Mouse (Mus musculus) left cerebral cortex, postnatal 25 days (tissue): Measurements from ENCODE around the gene Ecsit. TPM values are rescaled to one million over a fixed set of nuclear protein-coding genes. Genes with fewer than 3 reads are reported as not detected.
A peak's percentile ranks its signal among the peaks of the same experiment; 100 is the strongest.
"Not testable (repeated sequence)": the region's sequence is repeated elsewhere in the genome, so short reads cannot be mapped to it uniquely, and the experiment has no call there.

Experiments
- DNase-seq, 2 experiments: peaks; one replicate each; pipeline ENCODE4 v3.0.0; 2022; ENCODE audit warnings: low spot score in 2 of 2, mixed read lengths in 1 of 2
- intact Hi-C: fragments of 180-260 bp; cut with DNase I; formaldehyde crosslinking; loops from one replicate; pipeline ENCODE4 v1.15.1; 2025
- total RNA-seq, 2 experiments: library from RNA; stranded (reverse); gene quantifications; 2 replicates each; pipeline ENCODE4 v1.2.3; 2021

Gene Ecsit
- total RNA-seq, 2 experiments from 2014 or later = 40.5 to 45.2 TPM

DNA sequence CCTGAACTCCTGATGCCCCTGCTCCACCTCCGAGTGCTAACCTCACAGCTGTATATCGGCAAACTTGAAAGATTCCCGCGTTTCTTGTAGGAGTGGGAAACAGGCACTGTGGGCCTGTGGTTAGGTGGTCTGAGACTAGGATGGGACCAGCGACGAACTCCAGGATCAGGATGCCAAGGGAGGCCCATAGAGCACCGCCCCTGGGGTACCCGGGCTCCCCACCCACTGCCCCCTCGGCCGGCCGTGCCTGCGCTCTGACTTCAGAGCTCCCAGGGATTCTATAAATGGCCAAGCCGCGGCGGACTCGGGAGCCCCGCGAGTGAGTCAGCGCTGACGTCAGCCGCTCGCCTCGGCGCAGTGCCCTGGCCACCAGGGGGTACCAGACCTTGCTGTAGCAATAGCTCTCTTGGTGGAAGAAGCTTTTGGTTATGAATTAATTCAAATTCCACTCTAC lies 10.6 kb upstream of the Ecsit start:
- intact Hi-C loops = no loop called here

DNA sequence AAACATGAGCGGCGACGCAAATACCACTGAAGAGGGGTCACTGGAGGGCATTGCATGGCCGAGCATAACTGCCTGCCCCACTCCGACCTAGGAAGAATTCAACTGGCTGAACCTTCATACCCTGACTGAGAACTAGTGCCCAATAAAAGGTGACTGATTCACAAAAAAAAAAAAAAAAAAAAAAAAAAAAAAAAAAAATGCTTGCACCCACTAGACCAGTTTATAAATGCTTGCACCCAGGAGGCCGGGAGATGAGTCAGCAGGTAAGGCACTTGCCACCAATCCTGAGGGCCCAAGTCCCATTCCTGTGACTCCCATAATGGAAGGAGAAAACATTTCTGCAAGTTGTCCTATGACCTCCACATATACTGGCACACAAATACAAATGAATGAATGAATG lies 7.5 kb upstream of the Ecsit start:
- no peak for DNase-seq
- intact Hi-C loops = no loop called here

More for the DNA sequence above, 10.6 kb upstream of the Ecsit start:
- peak; percentile 75 to 78 for DNase-seq

DNA sequence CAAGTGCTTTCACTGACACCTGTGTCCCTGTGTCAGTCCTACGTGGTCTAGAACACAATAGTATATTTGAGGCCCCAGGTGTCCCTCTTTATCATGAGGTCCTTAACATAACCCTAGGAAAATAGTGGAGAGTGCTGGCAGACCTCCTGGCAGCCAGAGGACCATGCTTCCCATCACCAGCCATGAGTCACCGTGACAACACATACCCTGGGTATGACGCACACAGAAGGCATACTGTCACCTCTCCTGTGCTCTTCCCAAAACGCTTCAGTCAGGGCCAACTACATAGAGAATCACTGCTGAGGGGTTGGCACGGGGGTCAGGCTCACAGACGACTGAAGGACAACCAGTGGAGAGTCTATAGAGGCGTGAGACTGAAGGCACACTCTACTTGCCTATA lies 4.7 kb upstream of the Ecsit start:
- DNase-seq = no peak
- intact Hi-C loops = no loop called here

DNA sequence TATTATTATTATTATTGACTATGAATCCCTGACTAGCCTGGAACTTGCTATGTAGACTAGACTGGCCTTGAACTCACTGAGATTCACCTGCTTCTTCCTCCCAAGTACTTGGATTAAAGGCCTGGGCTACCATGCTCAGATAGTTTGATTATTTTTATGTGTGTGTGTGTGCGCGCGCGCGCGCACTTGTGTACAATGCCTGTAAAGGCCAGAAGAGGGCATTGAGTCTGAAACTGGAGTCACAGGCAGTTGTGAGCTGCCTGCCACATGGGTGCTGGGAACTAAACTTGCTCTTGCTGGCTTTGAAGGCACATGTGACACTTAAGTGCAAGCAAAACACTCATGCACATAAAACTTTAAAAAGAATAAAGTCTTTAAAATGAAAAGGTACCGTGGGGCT lies 4.0 kb upstream of the Ecsit start:
- DNase-seq = no peak
- intact Hi-C loops = no loop called here

DNA sequence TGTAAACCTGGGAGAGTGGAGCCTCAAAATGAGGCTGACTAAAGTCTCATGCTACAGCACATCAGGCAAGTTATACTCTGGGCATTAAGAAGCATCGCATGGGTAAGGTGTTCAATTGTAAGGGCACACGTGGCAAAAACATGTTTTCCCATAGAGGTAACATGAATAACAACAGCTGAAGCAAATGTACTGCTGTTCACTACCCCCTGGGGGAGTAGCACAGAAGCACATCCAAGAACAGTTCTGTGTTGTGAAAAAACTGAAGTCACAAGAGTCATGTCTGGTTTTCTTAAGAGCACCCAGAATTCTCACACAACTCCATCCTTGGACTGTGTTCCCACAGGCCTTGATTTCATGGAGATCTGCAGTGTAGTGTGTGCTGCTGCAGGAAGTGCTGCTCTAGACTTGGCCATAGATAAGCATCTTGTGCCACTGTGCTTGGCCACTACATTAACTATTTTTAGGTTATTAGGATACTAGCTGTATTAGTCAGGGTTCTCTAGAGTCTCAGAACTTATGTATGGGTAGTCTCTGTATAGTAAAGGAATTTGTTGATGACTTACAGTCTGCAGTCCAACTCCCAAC lies 1.9 kb upstream of the Ecsit start:
- no peak for DNase-seq
- intact Hi-C loops = no loop called here

DNA sequence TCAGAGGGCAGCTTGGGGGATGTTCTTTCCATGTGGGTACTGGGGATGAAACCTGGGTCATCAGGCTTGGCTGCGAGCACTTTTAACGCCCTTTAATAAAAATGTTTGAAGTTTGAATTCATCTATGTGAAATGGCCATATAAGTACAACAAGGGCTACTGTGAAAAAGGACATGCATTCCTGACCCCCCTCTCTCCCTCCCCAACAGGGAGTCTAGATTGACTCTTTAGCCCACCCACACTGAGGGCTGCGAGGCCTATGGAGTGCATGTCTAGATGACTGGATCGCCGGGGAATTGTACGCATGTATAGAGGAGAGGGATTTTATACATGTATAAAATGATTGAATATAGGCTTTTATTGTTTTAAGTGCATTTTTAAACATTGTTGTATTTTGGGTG lies 774 bp upstream of the Ecsit start:
- intact Hi-C loops = no loop called here
- DNase-seq = no peak

DNA sequence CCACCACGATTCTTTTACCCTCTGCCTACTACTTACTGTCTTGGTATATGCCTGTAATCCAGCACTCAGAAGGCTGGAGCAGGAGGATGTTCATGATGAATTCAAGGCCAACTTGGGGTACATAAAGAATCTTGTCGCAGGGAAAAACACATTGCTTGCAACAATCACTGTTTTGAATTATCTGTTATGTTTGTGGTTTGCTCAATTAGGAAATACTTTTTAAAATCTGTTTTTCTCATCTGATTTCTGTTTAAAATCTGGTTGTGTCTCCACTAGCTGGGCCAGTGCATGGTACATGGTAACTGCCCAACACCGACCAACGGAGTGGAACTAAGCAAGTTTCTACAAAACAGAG lies 594 bp downstream of the Ecsit start:
- intact Hi-C loops = loop anchor here (2.0 kb wide), 1 partner anchor 14 kb away; the partner anchor contains the start of genes Gm49318 and Zfp653
- no peak for DNase-seq

DNA sequence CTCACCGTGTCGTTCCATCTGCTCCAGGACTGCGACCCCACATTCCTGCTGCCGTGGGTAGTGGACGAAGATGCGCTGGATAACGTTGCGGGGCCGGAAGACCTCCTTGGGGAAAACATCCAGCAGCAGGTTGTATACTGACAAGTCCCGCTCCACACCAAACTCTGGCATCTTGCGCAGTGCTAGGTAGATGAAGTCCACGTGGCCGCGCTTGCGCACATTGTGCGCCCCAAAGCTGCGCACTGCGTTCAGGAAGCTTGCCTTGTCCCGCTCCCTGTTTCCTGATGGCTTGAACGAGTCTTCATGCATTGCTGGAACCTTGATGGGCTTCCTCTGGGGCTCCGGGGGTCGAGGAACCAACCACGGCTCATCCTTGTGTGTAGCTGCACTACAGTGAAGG lies 9.0 kb downstream of the Ecsit start:
- no peak for DNase-seq
- intact Hi-C loops = no loop called here

DNA sequence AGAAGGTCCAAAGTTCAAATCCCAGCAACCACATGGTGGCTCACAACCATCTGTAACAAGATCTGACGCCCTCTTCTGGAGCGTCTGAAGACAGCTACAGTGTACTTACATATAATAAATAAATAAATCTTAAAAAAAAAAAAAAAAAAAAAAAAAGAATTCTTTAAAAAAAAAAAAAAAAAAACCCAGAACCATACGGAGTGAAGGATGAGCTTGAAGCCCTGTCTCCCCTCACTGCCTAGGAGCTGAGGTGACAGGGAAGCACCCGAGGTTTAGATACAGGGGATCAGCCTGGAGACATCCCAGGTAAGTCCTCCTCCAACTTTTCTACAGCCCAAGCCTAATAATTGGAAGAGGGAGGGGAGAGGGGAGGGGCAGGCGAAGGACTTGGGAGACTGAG lies 9.5 kb downstream of the Ecsit start:
- DNase-seq, intact Hi-C loops: not testable (repeated sequence)

DNA sequence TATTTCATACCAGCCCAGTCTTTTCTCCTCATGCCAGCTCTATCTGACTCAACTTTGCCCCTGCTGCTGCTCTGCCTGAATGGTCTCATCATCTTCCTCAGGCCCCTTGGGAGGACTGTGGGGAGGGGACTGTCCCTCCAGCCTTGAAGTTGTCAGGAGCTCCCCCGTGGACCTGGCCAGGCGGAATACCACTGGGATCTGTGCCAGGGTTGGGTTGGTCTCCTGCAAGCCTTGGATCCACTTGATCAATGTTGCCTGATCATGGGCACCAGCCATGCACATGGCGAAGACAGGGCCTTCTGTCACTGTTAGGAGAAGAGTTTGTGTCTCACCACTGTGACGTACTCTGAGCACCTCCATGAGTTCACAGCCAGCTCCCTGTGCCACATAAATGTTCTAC lies 13.0 kb downstream of the Ecsit start:
- DNase-seq = no peak
- intact Hi-C loops = no loop called here

DNA sequence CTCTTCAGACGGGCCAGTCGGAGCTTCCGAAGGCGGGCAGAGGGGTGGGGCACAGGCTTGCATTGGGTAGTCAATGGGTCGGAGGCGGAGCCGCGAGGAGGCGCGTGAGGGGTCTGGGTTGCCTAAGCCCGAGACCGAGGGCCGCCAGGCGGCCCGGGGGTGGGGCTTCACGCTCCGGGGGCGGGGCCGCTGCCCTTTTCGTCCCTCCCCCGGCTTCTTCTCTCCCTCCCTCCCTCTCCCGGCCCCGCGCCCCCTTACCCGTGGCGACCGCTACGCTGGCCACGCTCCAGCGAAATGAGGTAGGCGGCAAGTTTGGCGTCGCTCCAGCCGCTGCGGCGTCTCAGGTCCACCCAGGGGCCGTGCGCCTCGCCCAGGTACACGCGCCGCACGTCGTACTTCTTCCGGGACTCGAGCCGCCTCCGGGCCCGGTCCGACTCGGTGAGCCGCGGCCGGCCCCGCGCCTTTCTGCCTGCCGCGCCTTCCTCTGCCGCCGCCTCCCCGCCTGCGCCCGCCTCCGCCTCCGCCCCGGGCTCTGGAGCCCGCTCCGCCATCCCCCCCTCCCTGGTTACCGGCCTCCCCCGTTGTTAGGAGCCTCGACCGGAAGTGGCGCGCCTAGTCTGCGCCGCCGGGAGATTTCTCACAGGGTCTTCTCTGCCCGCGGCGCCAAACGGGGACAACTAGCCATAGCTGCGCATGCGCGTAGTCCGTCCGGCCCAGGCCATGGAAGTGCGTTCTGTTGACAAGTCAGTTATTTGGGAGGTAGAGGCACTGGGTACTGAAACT lies 14.3 kb downstream of the Ecsit start, which contains the start of the genes Gm49318 and Zfp653:
Gene Gm49318, minus strand, starts transcription at position 469 of the 783 bp plus-strand sequence.
Gene Zfp653, minus strand, starts transcription at position 586 of the 783 bp plus-strand sequence.
- intact Hi-C loops = loop anchor here (2.0 kb wide), 1 partner anchor 14 kb away; the partner anchor contains the start of gene Ecsit
- peak; percentile 98 for DNase-seq

DNA sequence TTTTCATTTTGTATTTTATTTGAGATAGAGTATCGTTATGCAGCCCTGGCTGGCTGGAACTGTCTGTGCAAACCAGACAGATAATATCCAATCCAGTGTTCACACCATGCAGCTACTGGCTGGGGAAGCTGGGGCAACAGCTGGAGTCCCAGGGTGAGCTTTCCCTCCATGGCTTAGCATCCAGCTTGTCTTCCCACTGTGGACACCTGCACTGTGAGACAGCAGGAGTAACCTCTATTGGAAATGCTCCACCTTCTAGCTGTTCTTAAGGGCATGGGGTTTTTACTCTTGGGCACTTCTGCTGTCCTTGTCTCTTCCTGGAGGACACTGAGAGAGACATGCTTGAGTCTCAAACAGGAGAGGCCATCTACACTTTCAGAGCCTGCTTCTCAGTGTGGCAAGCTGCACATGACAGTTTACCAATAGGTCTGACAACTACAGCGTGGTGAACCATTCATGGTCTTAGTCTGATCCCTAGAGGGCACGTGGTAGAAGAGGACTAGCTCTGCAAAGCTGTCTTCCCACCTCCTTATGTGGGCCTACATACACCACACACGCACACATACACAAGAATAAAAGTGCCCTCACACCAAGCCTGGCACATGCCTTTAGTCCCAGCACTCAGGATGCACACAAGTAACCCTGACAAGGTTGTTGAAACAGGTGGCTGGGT lies 15.2 kb downstream of the Ecsit start:
- intact Hi-C loops = loop anchor here (2.0 kb wide), 1 partner anchor 15 kb away; the partner anchor contains the start of gene Ecsit
- no peak for DNase-seq

DNA sequence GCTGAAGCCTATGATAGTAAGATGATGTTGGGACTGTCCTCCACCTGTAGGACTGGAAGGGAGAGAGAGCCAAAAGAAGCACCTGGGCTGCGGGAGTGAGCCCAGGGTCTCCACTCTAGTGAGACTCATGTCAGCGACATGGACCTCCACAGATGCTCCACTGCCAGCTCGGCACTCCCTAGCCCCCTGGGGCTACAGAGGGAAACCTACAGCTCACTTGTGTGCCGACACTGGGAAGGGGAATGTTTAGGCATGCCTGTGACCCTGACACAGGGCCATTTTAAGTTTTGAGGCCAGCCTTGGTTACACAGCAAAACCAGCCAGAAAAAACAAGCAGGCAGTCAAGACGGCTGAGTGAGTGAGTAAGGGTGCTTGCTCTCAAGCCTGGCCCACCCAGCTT lies 18.0 kb downstream of the Ecsit start:
- intact Hi-C loops = loop anchor here (2.0 kb wide), 1 partner anchor 76 kb away; no protein-coding TSS in a partner anchor
- no peak for DNase-seq

DNA sequence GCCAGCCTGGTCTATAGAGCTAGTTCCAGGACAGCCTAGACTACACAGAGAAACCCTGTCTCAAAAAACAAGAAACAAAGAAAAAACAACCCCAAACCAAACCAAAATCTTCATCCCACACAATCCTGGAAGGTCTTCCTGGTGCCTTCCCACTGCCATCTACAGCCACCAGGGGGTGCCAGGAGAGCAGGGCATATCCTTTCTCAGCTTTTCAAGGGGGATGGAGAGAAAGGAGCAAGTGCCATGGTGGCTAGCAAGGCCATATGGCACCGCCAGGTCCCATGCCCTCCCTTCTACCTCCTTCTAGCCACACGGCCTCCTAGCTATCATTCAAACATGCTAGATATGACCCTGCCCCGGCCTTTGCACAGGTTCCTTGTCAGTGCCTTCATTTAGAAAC lies 18.8 kb downstream of the Ecsit start:
- intact Hi-C loops = loop anchor here (2.0 kb wide), 1 partner anchor 76 kb away; no protein-coding TSS in a partner anchor
- DNase-seq = peak in 1 of 2 experiments; percentile 42

DNA sequence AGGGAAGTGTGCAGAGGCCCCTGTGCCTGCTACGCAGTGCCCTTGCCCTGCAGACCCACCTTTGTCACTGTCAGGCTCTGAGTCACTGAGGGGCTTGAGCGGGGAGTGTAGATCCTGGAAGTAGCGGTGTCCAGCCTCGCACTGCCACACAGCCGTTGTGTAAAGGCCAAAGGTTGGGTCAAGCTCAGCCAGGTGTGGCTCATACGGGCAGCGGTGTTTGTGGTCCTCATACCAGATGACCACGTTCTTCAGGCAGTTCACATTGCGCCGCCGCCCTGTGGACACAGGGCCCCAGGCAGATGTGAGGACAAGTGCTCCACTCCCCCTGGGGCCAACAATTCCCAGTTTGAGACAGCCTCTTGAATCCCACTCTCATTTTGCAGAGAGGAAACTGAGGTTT lies 19.6 kb downstream of the Ecsit start:
- intact Hi-C loops = loop anchor here (2.0 kb wide), 1 partner anchor 77 kb away; no protein-coding TSS in a partner anchor
- DNase-seq = no peak

DNA sequence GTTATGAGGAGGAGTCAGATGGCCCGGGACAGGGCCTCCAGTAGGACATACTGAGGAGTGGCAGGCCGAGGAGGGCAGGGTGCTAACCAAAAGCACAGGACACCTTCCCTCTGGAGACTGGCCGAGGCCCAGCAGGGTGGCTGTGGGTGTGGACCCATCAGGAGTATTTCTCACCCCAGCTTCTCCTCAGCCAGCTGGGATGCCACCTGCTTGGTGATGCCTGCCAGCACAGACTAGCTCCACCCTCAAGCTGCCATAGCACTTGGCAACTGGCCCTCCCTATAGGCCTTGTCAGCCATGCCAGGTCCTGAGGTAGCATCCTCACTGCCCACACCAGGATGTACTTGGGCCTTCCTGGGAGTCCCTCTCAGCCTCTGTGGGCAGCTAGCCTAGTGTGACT lies 20.9 kb downstream of the Ecsit start:
- peak in 1 of 2 experiments; percentile 62 for DNase-seq
- intact Hi-C loops = loop anchor here (5.0 kb wide), 1 partner anchor 147 kb away; the partner anchor contains the start of gene Rab3d

DNA sequence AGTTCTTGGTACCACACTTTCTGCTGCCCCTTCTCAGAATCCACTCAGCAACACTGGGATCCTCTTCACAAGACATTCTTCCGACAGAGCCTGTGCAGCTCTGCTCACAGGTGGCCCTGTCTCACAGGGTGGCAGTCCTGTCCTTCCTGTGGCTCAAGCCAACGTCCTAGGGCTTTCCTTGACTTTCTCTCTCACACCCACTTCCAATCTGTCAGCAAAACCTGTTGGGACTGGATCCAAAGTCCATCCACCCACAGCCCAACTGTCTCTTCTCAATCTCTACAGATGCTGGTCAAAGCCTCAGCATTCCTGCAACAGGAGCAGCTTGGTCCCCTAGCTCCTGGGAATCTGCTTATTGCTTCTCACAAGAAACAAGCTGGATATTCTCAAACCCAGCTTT lies 23.9 kb downstream of the Ecsit start:
- DNase-seq = peak; percentile 65 to 89
- intact Hi-C loops = loop anchor here (5.0 kb wide), 1 partner anchor 144 kb away; the partner anchor contains the start of gene Rab3d

DNA sequence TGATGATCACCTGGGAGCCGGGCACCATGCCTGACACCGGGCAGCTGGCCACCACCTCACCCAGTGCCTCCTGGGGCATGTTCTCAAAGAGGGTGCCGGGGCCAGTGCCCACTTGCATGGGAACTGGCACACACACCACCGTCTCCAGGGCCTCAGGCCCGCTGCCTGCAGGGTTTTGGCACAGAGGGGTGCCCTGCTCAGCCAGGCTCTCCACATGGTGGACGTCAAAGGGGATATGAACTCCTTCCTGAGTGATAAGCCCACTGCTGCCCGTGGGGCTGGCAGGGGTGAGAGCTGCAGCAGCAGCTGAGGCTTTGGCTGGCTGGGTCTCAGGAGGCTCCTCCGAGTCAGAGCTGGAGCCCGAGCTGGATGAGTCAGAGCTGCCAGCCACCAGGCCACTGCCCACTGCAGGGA lies 27.2 kb downstream of the Ecsit start:
- DNase-seq = peak in 1 of 2 experiments; percentile 39
- intact Hi-C loops = no loop called here

DNA sequence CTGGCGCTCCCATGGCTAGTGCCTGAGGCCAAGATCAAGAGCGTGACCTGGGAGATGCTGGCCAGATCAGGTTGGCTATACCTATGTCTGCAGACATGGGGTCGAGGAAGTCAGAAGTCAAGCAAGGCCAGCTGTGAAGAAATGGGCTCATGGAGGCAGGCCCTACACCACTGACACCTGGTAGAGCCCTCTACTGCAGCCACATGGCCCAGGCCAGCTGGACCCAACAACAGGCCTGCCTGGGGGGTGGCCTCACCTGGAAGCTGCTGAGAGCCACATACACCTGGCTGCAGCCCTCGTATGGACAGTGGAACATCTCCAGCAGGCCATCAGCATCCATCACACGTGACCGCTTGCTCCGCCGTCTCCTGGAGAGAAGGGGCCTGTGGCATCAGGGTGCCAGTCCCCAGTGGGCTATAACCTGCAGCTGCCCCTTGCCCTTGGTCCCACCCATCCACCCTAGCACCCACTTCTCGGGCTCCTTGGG lies 28.2 kb downstream of the Ecsit start:
- DNase-seq = no peak
- intact Hi-C loops = no loop called here
